Mouse (Mus musculus) forebrain, embryonic 15.5 days (tissue): ENCODE measurements around the gene Hoxa2. TPM values are rescaled to one million over a fixed set of nuclear protein-coding genes. Genes with fewer than 3 reads are reported as not detected.

ENCODE experiments used
- ATAC-seq: fragments of 200-750 bp; cut with Nextera tagmentation; replicated peaks from 2 replicates; pipeline ENCODE4 v1.8.0; 2017; ENCODE audit warnings: mild to moderate bottlenecking, moderate TSS enrichment, moderate library complexity
- H3K27ac ChIP-seq: fragments of 300-500 bp; sonication (generic); replicated peaks from 2 replicates; pipeline ENCODE4 v1.5.1; 2015; ENCODE audit warnings: mild to moderate bottlenecking, inconsistent platforms
- H3K27me3 ChIP-seq: fragments of 300-500 bp; sonication (generic); 2 replicates; pipeline ENCODE4 v1.6.1; 2015; ENCODE audit warnings: inconsistent platforms
- H3K36me3 ChIP-seq: fragments of 300-500 bp; sonication (generic); 2 replicates; pipeline ENCODE4 v1.6.1; 2015; ENCODE audit warnings: mild to moderate bottlenecking, inconsistent platforms
- H3K4me1 ChIP-seq: fragments of 300-500 bp; sonication (generic); 2 replicates; pipeline ENCODE4 v1.6.1; 2015; ENCODE audit warnings: inconsistent platforms
- H3K4me2 ChIP-seq: fragments of 300-500 bp; sonication (generic); replicated peaks from 2 replicates; pipeline ENCODE4 v1.6.1; 2015; ENCODE audit warnings: mild to moderate bottlenecking, inconsistent platforms
- H3K4me3 ChIP-seq: fragments of 300-500 bp; sonication (generic); 2 replicates; pipeline ENCODE4 v1.5.1; 2015; ENCODE audit warnings: mild to moderate bottlenecking, inconsistent platforms
- H3K9ac ChIP-seq: fragments of 300-500 bp; sonication (generic); replicated peaks from 2 replicates; pipeline ENCODE4 v1.6.1; 2015; ENCODE audit warnings: mild to moderate bottlenecking, inconsistent platforms
- H3K9me3 ChIP-seq: fragments of 300-500 bp; sonication (generic); 2 replicates; pipeline ENCODE4 v1.6.1; 2016; ENCODE audit warnings: inconsistent platforms
- WGBS: fragments of 180-500 bp; shearing (Covaris S2); methylation state at CpG from one replicate; pipeline ENCODE4 v1.1.7; 2015; ENCODE audit warnings: mixed read lengths; 5-methylcytosine and 5-hydroxymethylcytosine counted together
- polyA plus RNA-seq: library from polyadenylated mRNA; unstranded; fragments of >200 nt; fragmentation: Nextera tagmentation; extraction: Ambion mirVana; gene quantifications from 2 replicates; pipeline ENCODE4 v1.2.1, GENCODE M21; 2015

Hoxa2 gene
- not detected in 2 replicates for polyA plus RNA-seq

DNA sequence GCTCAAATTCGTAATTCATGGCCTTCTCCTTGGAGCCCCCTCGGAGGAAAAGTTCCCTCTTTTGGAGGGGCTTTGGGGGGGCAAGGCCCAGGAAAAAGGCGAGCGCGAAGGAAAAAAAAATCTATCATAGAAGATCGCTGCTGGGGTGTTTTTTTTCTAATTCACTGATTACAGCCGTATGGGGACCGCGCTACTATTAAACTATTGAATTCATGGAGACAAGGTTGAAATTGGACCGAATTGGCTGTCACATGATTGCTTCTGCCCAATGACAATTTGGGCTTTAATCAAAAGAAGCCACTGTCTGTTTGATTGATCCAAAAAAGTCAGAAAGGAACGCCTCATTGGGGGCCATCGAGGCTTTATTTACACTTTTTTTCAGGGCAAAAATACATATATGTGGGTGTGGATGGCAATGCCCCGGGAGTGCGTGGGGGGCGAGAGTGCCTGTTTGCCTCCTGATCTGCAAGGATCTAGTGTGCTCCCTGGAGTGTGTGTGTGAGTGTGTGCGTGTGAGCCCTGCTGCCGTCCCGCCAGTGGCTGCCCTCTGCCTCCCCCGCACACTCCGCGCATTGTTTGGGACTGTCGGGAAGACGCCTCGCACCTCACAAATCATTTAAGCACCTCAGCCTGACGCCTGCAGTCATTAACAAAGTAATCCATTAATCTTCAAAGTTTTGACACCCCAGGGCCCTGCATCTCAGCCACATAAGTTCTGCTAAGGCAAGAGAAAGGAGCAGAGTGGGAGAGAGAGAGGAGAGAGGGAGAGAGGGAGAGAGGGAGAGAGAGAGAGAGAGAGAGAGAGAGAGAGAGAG lies at the start of gene Hoxa2:
TSS of gene Hoxa2 (minus strand) at position 206 of the 815 bp plus-strand sequence.
- no peaks in the 10 kb centered on the region for H3K9me3 ChIP-seq
- WGBS: under 1% methylated on average over 25 of the region's 25 CpGs
- no peak within 1 kb of the TSS for H3K4me2 ChIP-seq
- H3K36me3 ChIP-seq: no peaks in the 10 kb centered on the region
- H3K9ac ChIP-seq: no peak within 1 kb of the TSS
- H3K27ac ChIP-seq: no peak within 1 kb of the TSS
- no peaks in the 10 kb centered on the region for H3K4me1 ChIP-seq
- ATAC-seq: no peak
- peaks cover 93% of the 10 kb centered on the region for H3K27me3 ChIP-seq
- H3K4me3 ChIP-seq: no peak within 1 kb of the TSS

DNA sequence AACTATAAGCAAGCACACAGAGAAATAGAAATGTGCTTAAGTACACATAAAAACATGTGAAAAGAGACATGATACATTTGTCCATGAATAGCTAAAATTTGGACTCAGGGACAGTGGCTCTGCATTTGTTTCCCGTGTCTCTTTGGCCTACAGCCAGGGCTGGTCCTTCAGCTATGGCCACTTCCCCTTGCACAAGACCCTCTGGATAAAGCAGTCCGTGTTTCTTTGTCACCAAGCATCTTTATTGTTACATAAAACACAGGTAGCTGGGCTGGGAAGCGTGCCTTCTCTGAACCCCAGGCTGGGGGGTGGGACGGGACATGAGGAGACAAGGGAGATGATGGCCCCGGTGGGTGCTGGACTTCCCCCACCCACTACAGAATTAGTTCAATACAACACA lies 49.6 kb upstream of the Hoxa2 start:
- WGBS: 8% methylated on average over 5 of the region's 5 CpGs
- H3K4me2 ChIP-seq: no peak overlapping the region
- H3K9me3 ChIP-seq: no peaks in the 10 kb centered on the region
- peaks cover 99% of the 10 kb centered on the region for H3K27me3 ChIP-seq
- H3K4me3 ChIP-seq: no peak overlapping the region
- no peaks in the 10 kb centered on the region for H3K36me3 ChIP-seq
- no peak overlapping the region for H3K27ac ChIP-seq
- H3K4me1 ChIP-seq: peaks cover 14% of the 10 kb centered on the region
- no peak for ATAC-seq
- no peak overlapping the region for H3K9ac ChIP-seq

- Histone ChIP-seq H3K27ac (no peak within 1 kb of the TSS), H3K27me3 (peaks cover 99% of the 10 kb centered on the region), H3K4me2 (no peak within 1 kb of the TSS), H3K4me3 (no peak within 1 kb of the TSS), H3K9me3 (no peaks in the 10 kb centered on the region), H3K9ac (no peak within 1 kb of the TSS), H3K36me3 (no peaks in the 10 kb centered on the region), H3K4me1 (peaks cover 14% of the 10 kb centered on the region)
- 3% methylated on average over 38 of the region's 38 CpGs for WGBS
- ATAC-seq: no peak
These were observed 48.7 kb upstream of the Hoxa2 start, which contains the start of the genes Hoxa3 and Gm28308 for GRCm38 (mm10) chr6:52213119-52213986. Gene Hoxa3 (minus strand): TSS chr6:52213336. Gene Gm28308 (minus strand): TSS chr6:52213339.

- no peak overlapping the region for H3K4me2 ChIP-seq
- no peaks in the 10 kb centered on the region for H3K9me3 ChIP-seq
- under 1% methylated on average over 22 of the region's 22 CpGs for WGBS
- H3K9ac ChIP-seq: no peak overlapping the region
- no peak overlapping the region for H3K27ac ChIP-seq
- no peak for ATAC-seq
- H3K27me3 ChIP-seq: peaks cover 97% of the 10 kb centered on the region
- peaks cover 13% of the 10 kb centered on the region for H3K4me1 ChIP-seq
- no peaks in the 10 kb centered on the region for H3K36me3 ChIP-seq
- H3K4me3 ChIP-seq: no peak overlapping the region
These were observed 48.0 kb upstream of the Hoxa2 start for GRCm38 (mm10) chr6:52212556-52213118.

DNA sequence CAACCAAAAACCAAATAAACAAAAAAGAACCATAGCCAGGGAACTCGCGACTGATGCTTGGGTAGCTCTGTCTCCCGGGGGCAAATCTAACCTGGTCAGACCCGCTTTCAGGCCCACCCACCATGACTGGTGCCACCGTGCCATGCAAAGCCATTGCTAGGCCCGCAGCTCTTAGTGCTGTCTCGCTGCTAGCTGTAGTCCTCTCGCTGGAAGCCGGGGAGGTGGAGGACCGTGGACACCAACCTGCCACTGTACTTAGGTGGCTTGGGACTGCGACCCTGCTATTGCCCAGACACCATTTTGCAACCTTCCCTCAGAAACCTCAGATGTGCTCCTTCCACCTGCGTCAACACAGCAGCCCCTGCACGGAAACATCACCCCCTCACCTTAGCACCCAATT lies 47.3 kb upstream of the Hoxa2 start:
- Histone ChIP-seq H3K9me3 (no peaks in the 10 kb centered on the region), H3K27ac (no peak overlapping the region), H3K4me3 (no peak overlapping the region), H3K4me2 (no peak overlapping the region), H3K36me3 (no peaks in the 10 kb centered on the region), H3K9ac (no peak overlapping the region), H3K27me3 (peaks cover 97% of the 10 kb centered on the region), H3K4me1 (peaks cover 6% of the 10 kb centered on the region)
- ATAC-seq: peak; percentile 51; the same call in 1 of the 2 replicates
- 3% methylated on average over 13 of the region's 13 CpGs for WGBS

- H3K9ac ChIP-seq: no peak overlapping the region
- H3K27ac ChIP-seq: no peak overlapping the region
- WGBS: under 1% methylated on average over 37 of the region's 37 CpGs
- H3K4me2 ChIP-seq: no peak overlapping the region
- H3K36me3 ChIP-seq: no peaks in the 10 kb centered on the region
- H3K4me3 ChIP-seq: no peak overlapping the region
- H3K4me1 ChIP-seq: 0 out of 2 replicates have a peak, but pooled peaks cover 4% of the 10 kb centered on the region
- peak; percentile 43 for ATAC-seq
- H3K9me3 ChIP-seq: no peaks in the 10 kb centered on the region
- H3K27me3 ChIP-seq: peaks cover 97% of the 10 kb centered on the region
These were observed 46.7 kb upstream of the Hoxa2 start for GRCm38 (mm10) chr6:52211170-52211935.

DNA sequence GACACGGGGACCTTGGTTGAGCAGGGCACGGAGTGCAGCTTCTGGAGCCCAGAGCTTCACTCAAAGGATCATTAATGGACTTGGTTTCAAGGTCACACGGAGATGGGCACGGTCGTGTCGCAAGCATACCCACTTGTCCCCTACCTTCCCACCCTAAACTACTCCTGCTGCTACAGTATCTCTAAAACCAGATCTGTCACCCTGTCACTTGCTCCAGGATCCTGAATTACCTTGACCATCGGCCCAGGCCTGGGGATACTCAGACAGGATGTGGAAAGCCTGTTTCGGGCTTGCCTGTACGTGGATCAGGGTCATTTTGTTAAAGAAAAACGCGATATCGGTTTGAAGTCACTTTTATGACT lies 45.0 kb upstream of the Hoxa2 start:
- 6% methylated on average over 12 of the region's 12 CpGs for WGBS
- no peak overlapping the region for H3K27ac ChIP-seq

GRCm38 (mm10) chr6:52208868-52209684 lies 44.4 kb upstream of the Hoxa2 start:
- Histone ChIP-seq H3K9me3 (no peaks in the 10 kb centered on the region), H3K27me3 (peaks cover 97% of the 10 kb centered on the region), H3K4me3 (no peak overlapping the region), H3K27ac (no peak overlapping the region), H3K36me3 (no peaks in the 10 kb centered on the region), H3K4me1 (peaks cover 9% of the 10 kb centered on the region), H3K4me2 (no peak overlapping the region), H3K9ac (no peak overlapping the region)
- ATAC-seq: no peak
- 4% methylated on average over 18 of the region's 18 CpGs for WGBS

More for the DNA sequence above, 45.0 kb upstream of the Hoxa2 start:
- Histone ChIP-seq H3K27me3 (peaks cover 97% of the 10 kb centered on the region), H3K4me1 (0 out of 2 replicates have a peak, but pooled peaks cover 4% of the 10 kb centered on the region), H3K4me2 (no peak overlapping the region), H3K9me3 (no peaks in the 10 kb centered on the region), H3K9ac (no peak overlapping the region), H3K4me3 (no peak overlapping the region), H3K36me3 (no peaks in the 10 kb centered on the region)
- ATAC-seq: no peak

DNA sequence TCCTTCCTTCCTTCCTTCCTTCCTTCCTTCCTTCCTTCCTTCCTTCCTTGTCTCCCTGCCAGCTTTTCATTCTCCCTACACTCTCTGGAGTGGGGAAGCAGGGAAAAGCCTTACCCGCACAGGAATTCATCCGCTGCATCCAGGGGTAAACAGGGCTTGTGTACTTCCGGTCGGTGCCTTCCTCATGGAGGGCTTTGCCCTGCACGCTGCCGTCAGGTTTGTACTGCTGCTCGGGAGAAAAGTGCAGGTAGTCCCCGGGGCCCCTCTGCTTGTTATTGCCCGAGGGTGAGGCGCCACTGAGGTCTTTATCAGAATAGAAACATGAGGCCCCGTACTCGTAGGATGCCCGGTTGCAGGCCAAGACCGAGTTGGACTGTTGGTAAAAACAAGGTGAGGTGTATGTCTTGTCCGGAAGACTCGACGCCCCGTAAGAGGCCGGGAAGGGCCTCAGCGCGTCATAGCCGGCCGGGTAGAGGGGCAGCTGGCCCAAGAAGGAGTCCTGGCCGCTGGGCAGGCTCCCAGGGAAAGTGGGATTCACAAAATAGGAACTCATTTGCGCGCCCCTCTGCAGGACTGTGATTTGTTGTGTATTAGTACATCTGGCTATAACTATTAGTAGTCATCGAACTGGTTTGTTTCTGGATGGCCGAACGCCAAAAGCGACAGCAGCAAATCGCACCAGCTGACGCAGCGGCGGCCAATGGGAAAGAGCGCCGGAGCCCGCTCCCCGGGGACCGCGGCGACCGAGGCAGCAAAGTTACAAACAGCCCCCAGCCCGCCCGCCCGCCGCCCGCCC lies 43.6 kb upstream of the Hoxa2 start, which contains the start of gene Hoxa6:
TSS of gene Hoxa6 (minus strand) at position 651 of the 796 bp plus-strand sequence.
- H3K27ac ChIP-seq: no peak within 1 kb of the TSS
- H3K9ac ChIP-seq: no peak within 1 kb of the TSS
- under 1% methylated on average over 47 of the region's 47 CpGs for WGBS
- no peak within 1 kb of the TSS for H3K4me3 ChIP-seq
- no peak for ATAC-seq
- H3K4me1 ChIP-seq: peaks cover 15% of the 10 kb centered on the region
- no peaks in the 10 kb centered on the region for H3K36me3 ChIP-seq
- H3K9me3 ChIP-seq: no peaks in the 10 kb centered on the region
- H3K4me2 ChIP-seq: no peak within 1 kb of the TSS
- H3K27me3 ChIP-seq: peaks cover 97% of the 10 kb centered on the region

- Histone ChIP-seq H3K27ac (no peak overlapping the region), H3K4me3 (no peak overlapping the region), H3K9me3 (no peaks in the 10 kb centered on the region), H3K9ac (no peak overlapping the region), H3K27me3 (peaks cover 97% of the 10 kb centered on the region), H3K36me3 (no peaks in the 10 kb centered on the region), H3K4me2 (no peak overlapping the region), H3K4me1 (peaks cover 11% of the 10 kb centered on the region)
- no peak for ATAC-seq
These were observed 43.0 kb upstream of the Hoxa2 start for GRCm38 (mm10) chr6:52207684-52207976.
